8 mouse cellular contexts compared by ENCODE assay signal in the genomic region with DNA sequence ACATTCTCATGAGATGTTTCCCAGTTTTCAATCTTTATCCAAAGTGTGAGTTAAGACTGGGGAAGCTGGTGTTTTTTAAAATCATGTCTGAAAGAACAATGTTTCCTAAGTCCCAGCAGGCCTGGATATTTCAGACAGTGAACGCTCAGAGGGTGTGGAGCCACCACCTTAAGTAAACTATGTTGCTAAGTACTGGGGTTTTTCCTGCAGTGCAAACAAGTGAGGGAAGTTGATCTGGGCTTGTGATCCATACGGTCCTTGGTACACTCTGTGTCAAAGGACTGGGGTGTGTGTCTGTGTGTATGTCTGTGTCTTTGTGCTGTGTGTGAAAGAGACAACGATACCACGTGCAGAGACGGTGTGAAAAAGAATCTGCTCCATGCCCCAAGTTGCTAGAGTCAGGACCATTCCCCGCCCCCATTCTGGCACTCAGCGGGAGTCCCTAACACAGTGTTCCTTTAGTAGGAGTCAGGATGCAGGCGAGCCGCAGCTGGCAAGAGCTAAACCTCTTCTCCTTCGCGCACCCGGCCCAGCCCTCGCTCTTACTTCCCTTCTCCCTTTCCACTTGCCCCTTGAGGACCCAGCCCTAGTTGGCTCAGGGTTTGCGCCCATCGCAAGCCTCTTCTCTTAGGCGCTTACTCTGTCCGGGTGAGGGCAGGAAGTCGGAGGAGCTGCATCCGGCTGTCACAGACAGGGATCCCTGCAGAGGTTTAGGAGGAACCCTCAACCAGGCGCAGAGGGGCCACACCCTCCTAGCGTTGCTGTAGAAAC. TPM values are rescaled to one million over a fixed set of nuclear protein-coding genes. Genes with fewer than 3 reads are reported as not detected.
A peak's percentile ranks its signal among the peaks of the same experiment; 100 is the strongest.
DNase-seq lines count a peak whose midpoint lies in the region; ATAC-seq lines count a peak whose summit lies in the region.

A gene (minus strand): TSS at position 729 of the 771 bp plus-strand sequence.

- ATAC-seq in hindbrain, embryonic 14.5 days (ENCODE audit: low FRiP score), result no peak
- ATAC-seq in liver, embryonic 16.5 days (ENCODE audit: low read depth), result peak; percentile 30; the same call in 1 of the 2 replicates
- ATAC-seq in neural tube, embryonic 13.5 days (ENCODE audit: low read depth), result peak; percentile 23; the same call in 1 of the 2 replicates

- peak within 1 kb of the TSS; percentile 16 for H3K9ac ChIP-seq in hindbrain, embryonic 14.5 days
- no peak within 1 kb of the TSS for H3K9ac ChIP-seq in liver, embryonic 16.5 days (ENCODE audit: low read depth, low read length)
- H3K9ac ChIP-seq in neural tube, embryonic 13.5 days, result peak within 1 kb of the TSS; percentile 55

- H3K27me3 ChIP-seq in hindbrain, embryonic 14.5 days (ENCODE audit: control insufficient read depth, insufficient read depth, low read length), result no peaks in the 10 kb centered on the region
- no peaks in the 10 kb centered on the region for H3K27me3 ChIP-seq in liver, embryonic 16.5 days (ENCODE audit: control insufficient read depth, insufficient read depth, low read depth, low read length)
- H3K27me3 ChIP-seq in neural tube, embryonic 13.5 days, result no peaks in the 10 kb centered on the region

- DNase-seq in cerebellum, postnatal 10 days, result peak; percentile 13 to 27
- DNase-seq in cerebellum, adult 11 months, result no peak
- DNase-seq in ES-CJ7 (ENCODE audit: low read depth, low spot score), result peak; percentile 82
- peak; percentile 18 to 22 for DNase-seq in frontal cortex, postnatal 10 days (ENCODE audit: low spot score in 2 of 2)
- no peak for DNase-seq in hindbrain, embryonic 14.5 days (ENCODE audit: low spot score)
- no peak for DNase-seq in cerebellum, postnatal 25 days

- WGBS in hindbrain, embryonic 14.5 days, result 8% methylated on average over 21 of the region's 21 CpGs
- WGBS in liver, embryonic 16.5 days (ENCODE audit: insufficient replicate concordance), result 23% methylated on average over 21 of the region's 21 CpGs
- WGBS in neural tube, embryonic 13.5 days, result 6% methylated on average over 21 of the region's 21 CpGs

- peaks cover 21% of the 10 kb centered on the region for H3K36me3 ChIP-seq in hindbrain, embryonic 14.5 days (replicated peaks; ENCODE audit: control insufficient read depth, insufficient read depth)
- peaks cover 35% of the 10 kb centered on the region for H3K36me3 ChIP-seq in liver, embryonic 16.5 days (ENCODE audit: control insufficient read depth, insufficient read depth)
- H3K36me3 ChIP-seq in neural tube, embryonic 13.5 days, result peaks cover 31% of the 10 kb centered on the region

- H3K27ac ChIP-seq in hindbrain, embryonic 14.5 days, result no peak within 1 kb of the TSS
- no peak within 1 kb of the TSS for H3K27ac ChIP-seq in liver, embryonic 16.5 days (ENCODE audit: low read length)
- H3K27ac ChIP-seq in neural tube, embryonic 13.5 days (replicated peaks), result no peak within 1 kb of the TSS

- H3K4me3 ChIP-seq in hindbrain, embryonic 14.5 days (replicated peaks; ENCODE audit: low read length), result no peak within 1 kb of the TSS
- H3K4me3 ChIP-seq in liver, embryonic 16.5 days (ENCODE audit: low read depth, low read length), result no peak within 1 kb of the TSS
- H3K4me3 ChIP-seq in neural tube, embryonic 13.5 days, result peak within 1 kb of the TSS; percentile 19

- H3K9me3 ChIP-seq in hindbrain, embryonic 14.5 days (ENCODE audit: control insufficient read depth, low read length), result no peaks in the 10 kb centered on the region
- H3K9me3 ChIP-seq in liver, embryonic 16.5 days (replicated peaks; ENCODE audit: control insufficient read depth, low read length), result no peaks in the 10 kb centered on the region
- no peaks in the 10 kb centered on the region for H3K9me3 ChIP-seq in neural tube, embryonic 13.5 days

- peak within 1 kb of the TSS; percentile 35 for H3K4me2 ChIP-seq in hindbrain, embryonic 14.5 days (replicated peaks)
- no peak within 1 kb of the TSS for H3K4me2 ChIP-seq in liver, embryonic 16.5 days (ENCODE audit: low read depth, low read length)
- H3K4me2 ChIP-seq in neural tube, embryonic 13.5 days, result peak within 1 kb of the TSS; percentile 47

- no peaks in the 10 kb centered on the region for H3K4me1 ChIP-seq in hindbrain, embryonic 14.5 days (replicated peaks; ENCODE audit: control insufficient read depth, insufficient read depth, low read length)
- H3K4me1 ChIP-seq in liver, embryonic 16.5 days (ENCODE audit: control insufficient read depth, low read depth, low read length), result no peaks in the 10 kb centered on the region
- H3K4me1 ChIP-seq in neural tube, embryonic 13.5 days (replicated peaks), result peaks cover 6% of the 10 kb centered on the region; the same call in 1 of the 2 replicates

RNA-seq across cellular contexts. Expression of the gene that starts here (rescaled TPM):
- 0.09 and 0.12 TPM in 2 replicates for polyA plus RNA-seq in hindbrain, embryonic 14.5 days (2014; fragmentation: Nextera tagmentation; extraction: Ambion mirVana)
- 0.05 TPM in 1 of 2 replicates, not detected in the other for polyA plus RNA-seq in liver, embryonic 16.5 days (2015; fragmentation: Nextera tagmentation; extraction: Ambion mirVana)
- polyA plus RNA-seq in neural tube, embryonic 13.5 days (2015; fragmentation: Nextera tagmentation; extraction: Ambion mirVana), result 0.50 TPM in 1 of 2 replicates, not detected in the other

Comparison
In these comparisons a context has a peak if more than half of its experiments do, and no peak if none do; other contexts are left out.
1. DNase-seq: peak in cerebellum, postnatal 10 days (2 of 2), ES-CJ7 (single experiment) and frontal cortex, postnatal 10 days (2 of 2); none in cerebellum, adult 11 months (single experiment), hindbrain, embryonic 14.5 days (single experiment) and cerebellum, postnatal 25 days (0 of 2).
2. Peak in ATAC-seq in liver, embryonic 16.5 days; RNA of the gene not detected or under 1 TPM.
3. Peak in ATAC-seq, H3K4me3 ChIP-seq, H3K9ac ChIP-seq and H3K4me2 ChIP-seq in neural tube, embryonic 13.5 days; RNA of the gene not detected or under 1 TPM.